Mouse (Mus musculus): ENCODE measurements at regions not wholly inside any gene's neighbourhood (a gene's known extent, or its start where the extent isn't known, plus 50 kb on each side); places are given as distances from the start of the nearest gene placed in this dataset.

DNA sequence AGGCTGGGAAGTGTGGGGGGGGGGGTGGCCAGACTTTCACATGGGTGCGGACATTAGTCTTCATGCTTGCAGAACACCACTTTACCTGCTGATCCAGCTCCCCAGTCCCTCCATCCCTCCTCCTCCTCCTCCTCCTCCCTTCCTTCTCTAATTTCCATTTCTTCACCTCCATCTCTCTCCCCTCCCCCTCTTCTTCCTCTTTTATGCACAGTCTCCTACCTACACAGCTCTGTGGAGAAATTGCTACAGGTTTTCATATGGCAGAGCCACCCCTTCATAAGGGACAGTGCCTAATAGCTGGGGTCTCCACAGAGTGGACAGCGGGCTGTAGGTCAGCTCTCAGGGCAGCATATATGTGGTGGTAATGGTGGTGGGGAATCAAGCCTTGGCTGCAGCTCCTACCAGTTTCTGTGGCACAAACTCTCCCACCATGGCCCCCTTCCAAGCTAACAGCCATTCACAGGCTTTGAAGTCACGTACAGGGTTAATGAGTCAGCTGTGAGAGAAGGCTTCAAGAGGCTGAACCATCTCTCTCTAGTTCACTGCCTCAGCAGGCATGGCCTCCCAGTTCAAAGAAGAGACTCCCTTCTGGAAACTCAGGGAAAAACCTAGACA is 136.3 kb upstream of the Irf2bp2 start:
- TF ChIP-seq CTCF (IDR thresholded peaks at IDR 0.05; ENCODE audit: extremely low read depth, insufficient read length, insufficient replicate concordance, low read depth, low read length) (no peak), POLR2A (IDR thresholded peaks at IDR 0.05; ENCODE audit: low read depth, low read length) (no peak)

Measured in small intestine, adult 2 months (tissue).